10 mouse cellular contexts compared by ENCODE assay signal in genomic region chr7:4138181-4138580, GRCm38 (mm10). TPM values are rescaled to one million over a fixed set of nuclear protein-coding genes. Genes with fewer than 3 reads are reported as not detected.
DNase-seq lines count a peak whose midpoint lies in the region; ATAC-seq and TF ChIP-seq lines count a peak whose summit lies in the region.
"Had no signal": no experiment of that assay in that cellular context is flagged by ENCODE, and none has a peak within 500 bp of the region (broad histone marks: within the 10 kb centered on the region; RNA-seq: fewer than 3 reads in every experiment).

No protein-coding gene starts in this region.

- H3K9me3 ChIP-seq in embryonic facial prominence, embryonic 15.5 days (replicated peaks) = no peaks in the 10 kb centered on the region
- no peaks in the 10 kb centered on the region for H3K9me3 ChIP-seq in intestine, embryonic 15.5 days

- peaks cover 14% of the 10 kb centered on the region for H3K4me1 ChIP-seq in embryonic facial prominence, embryonic 15.5 days
- H3K4me1 ChIP-seq in intestine, embryonic 15.5 days (replicated peaks) = peaks cover 7% of the 10 kb centered on the region; the same call in 1 of the 2 replicates

- TF ChIP-seq CTCF in layer of hippocampus, adult 2 months (conservative IDR thresholded peaks at IDR 0.05) = no peak

- H3K79me2 ChIP-seq in myocyte (ENCODE audit: control insufficient read depth, insufficient read depth) = peaks cover 31% of the 10 kb centered on the region

- peak overlapping the region; percentile 68 for H3K4me2 ChIP-seq in embryonic facial prominence, embryonic 15.5 days (replicated peaks)
- H3K4me2 ChIP-seq in intestine, embryonic 15.5 days (replicated peaks) = peak overlapping the region; percentile 66
- peak overlapping the region; percentile 82 for H3K4me2 ChIP-seq in myocyte (ENCODE audit: low read depth)

- H3K27me3 ChIP-seq in embryonic facial prominence, embryonic 15.5 days = no peaks in the 10 kb centered on the region
- H3K27me3 ChIP-seq in intestine, embryonic 15.5 days (replicated peaks) = no peaks in the 10 kb centered on the region
- no peaks in the 10 kb centered on the region for H3K27me3 ChIP-seq in myocyte (ENCODE audit: control insufficient read depth, insufficient read depth, insufficient read length)

- no peak for DNase-seq in layer of hippocampus, adult 2 months (ENCODE audit: low spot score in 2 of 2)
- no peak for DNase-seq in layer of hippocampus, postnatal 10 days (ENCODE audit: low spot score in 2 of 2)
- no peak for DNase-seq in adrenal gland, postnatal 14 days
- DNase-seq in cerebellum, postnatal 4 days (ENCODE audit: low spot score in 2 of 2) = no peak
- no peak for DNase-seq in thymus, postnatal 10 days (ENCODE audit: low spot score in 2 of 2)
- DNase-seq: lung, postnatal 14 days had no signal

- peaks cover 47% of the 10 kb centered on the region for H3K36me3 ChIP-seq in embryonic facial prominence, embryonic 15.5 days
- H3K36me3 ChIP-seq in intestine, embryonic 15.5 days = peaks cover 36% of the 10 kb centered on the region
- peaks cover 29% of the 10 kb centered on the region for H3K36me3 ChIP-seq in myocyte (ENCODE audit: control insufficient read depth, insufficient read depth)

- peak overlapping the region; percentile 99 for H3K4me3 ChIP-seq in layer of hippocampus, adult 2 months
- peak overlapping the region; percentile 96 for H3K4me3 ChIP-seq in embryonic facial prominence, embryonic 15.5 days (replicated peaks)
- peak overlapping the region; percentile 61 for H3K4me3 ChIP-seq in intestine, embryonic 15.5 days (replicated peaks)
- H3K4me3 ChIP-seq in myocyte = peak overlapping the region; percentile 73

- WGBS in embryonic facial prominence, embryonic 15.5 days = 78% methylated on average over 2 of the region's 2 CpGs
- 84% methylated on average over 2 of the region's 2 CpGs for WGBS in intestine, embryonic 15.5 days

- H3K9ac ChIP-seq in embryonic facial prominence, embryonic 15.5 days = peak overlapping the region; percentile 4; the same call in 1 of the 2 replicates
- H3K9ac ChIP-seq in intestine, embryonic 15.5 days = peak overlapping the region; percentile 68; the same call in 1 of the 2 replicates

- TF ChIP-seq POLR2A in myocyte (IDR thresholded peaks at IDR 0.05; ENCODE audit: insufficient read length, low read depth) = no peak

- H3ac ChIP-seq in myocyte (ENCODE audit: control insufficient read depth, insufficient read length) = no peak overlapping the region

- ATAC-seq in embryonic facial prominence, embryonic 15.5 days (ENCODE audit: insufficient number of reproducible peaks, low FRiP score, low TSS enrichment, low read depth) = no peak
- no peak for ATAC-seq in intestine, embryonic 15.5 days

- H3K27ac ChIP-seq in layer of hippocampus, adult 2 months = peak overlapping the region; percentile 98
- 0 out of 2 replicates have a peak overlapping the region, but pooled peaks have one; percentile 97 for H3K27ac ChIP-seq in embryonic facial prominence, embryonic 15.5 days (replicated peaks)
- H3K27ac ChIP-seq in intestine, embryonic 15.5 days = no peak overlapping the region

TF ChIP-seq in myocyte, 11 proteins besides CTCF, POLR2A, EP300 and RAD21:
- TF ChIP-seq CEBPB (IDR thresholded peaks at IDR 0.05; ENCODE audit: insufficient read depth, poor library complexity, severe bottlenecking) = no peak
- TF ChIP-seq MYOD1 (IDR thresholded peaks at IDR 0.05; ENCODE audit: control insufficient read depth in 1 of 3, insufficient read length in 2 of 3, low read depth in 2 of 3) = no peak
- no peak for TF ChIP-seq TCF12 (IDR thresholded peaks at IDR 0.05; ENCODE audit: insufficient read depth, poor library complexity, severe bottlenecking)
- no peak for TF ChIP-seq E2F4 (IDR thresholded peaks at IDR 0.05; ENCODE audit: insufficient read depth)
- TF ChIP-seq SRF (IDR thresholded peaks at IDR 0.05; ENCODE audit: control insufficient read depth, insufficient read length, low read depth) = no peak
- TF ChIP-seq MAX (IDR thresholded peaks at IDR 0.05; ENCODE audit: low read depth) = no peak
- no peak for TF ChIP-seq POLR2AphosphoS2 (IDR thresholded peaks at IDR 0.05; ENCODE audit: insufficient read length, low read depth)
- no peak for TF ChIP-seq MYOG (IDR thresholded peaks at IDR 0.05; ENCODE audit: control insufficient read depth in 1 of 3, insufficient read depth in 1 of 3, insufficient read length in 2 of 3, low read depth in 2 of 3)
- no peak for TF ChIP-seq REST (IDR thresholded peaks at IDR 0.05; ENCODE audit: insufficient read depth, insufficient read length)
- TF ChIP-seq TCF3 (IDR thresholded peaks at IDR 0.05; ENCODE audit: insufficient read length, low read depth) = no peak
- no peak for TF ChIP-seq USF1 (IDR thresholded peaks at IDR 0.05; ENCODE audit: low read depth)
TF ChIP-seq in myocyte: peak in this region for 0.

RNA-seq across cellular contexts. Expression of gene Leng8, which starts 1.3 kb away (rescaled TPM):
- total RNA-seq in layer of hippocampus, adult 2 months (2021) = 100 to 1,000 TPM; 189 to 218 TPM
- 100 to 1,000 TPM; 164 to 177 TPM for total RNA-seq in layer of hippocampus, postnatal 10 days (2021)
- polyA plus RNA-seq in embryonic facial prominence, embryonic 15.5 days (2015; fragmentation: Nextera tagmentation; extraction: Ambion mirVana) = 64.4 and 82.2 TPM in 2 replicates
- polyA plus RNA-seq in intestine, embryonic 15.5 days (2015; fragmentation: Nextera tagmentation; extraction: Ambion mirVana) = 46.3 and 49.2 TPM in 2 replicates
- 33.3 TPM for polyA plus RNA-seq in myocyte (2012; fragmentation: generic; extraction: Trizol)
- total RNA-seq in adrenal gland, postnatal 14 days (2021) = 97.9 and 129 TPM in 2 replicates

RNA-seq across cellular contexts. Expression of gene Leng9, which starts 12.0 kb away (rescaled TPM):
- 1 to 10 TPM; 5.6 to 6.6 TPM for total RNA-seq in layer of hippocampus, adult 2 months (2021)
- 1 to 10 TPM; 4.2 to 5.0 TPM for total RNA-seq in layer of hippocampus, postnatal 10 days (2021)
- polyA plus RNA-seq in embryonic facial prominence, embryonic 15.5 days (2015; fragmentation: Nextera tagmentation; extraction: Ambion mirVana) = 5.8 and 6.1 TPM in 2 replicates
- polyA plus RNA-seq in intestine, embryonic 15.5 days (2015; fragmentation: Nextera tagmentation; extraction: Ambion mirVana) = 4.5 and 4.9 TPM in 2 replicates
- 3.2 TPM for polyA plus RNA-seq in myocyte (2012; fragmentation: generic; extraction: Trizol)
- total RNA-seq in adrenal gland, postnatal 14 days (2021) = 8.7 and 11.8 TPM in 2 replicates

RNA-seq across cellular contexts. Expression of gene Ttyh1, which starts 19.0 kb away (rescaled TPM):
- total RNA-seq in layer of hippocampus, adult 2 months (2021) = 100 to 1,000 TPM; 526 to 562 TPM
- 100 to 1,000 TPM; 610 to 702 TPM for total RNA-seq in layer of hippocampus, postnatal 10 days (2021)
- polyA plus RNA-seq in embryonic facial prominence, embryonic 15.5 days (2015; fragmentation: Nextera tagmentation; extraction: Ambion mirVana) = 6.2 and 6.7 TPM in 2 replicates
- 7.1 and 9.7 TPM in 2 replicates for polyA plus RNA-seq in intestine, embryonic 15.5 days (2015; fragmentation: Nextera tagmentation; extraction: Ambion mirVana)
- 0.10 TPM for polyA plus RNA-seq in myocyte (2012; fragmentation: generic; extraction: Trizol)
- total RNA-seq in adrenal gland, postnatal 14 days (2021) = 5.2 and 5.6 TPM in 2 replicates
- total RNA-seq: common myeloid progenitor, adult 5-6 weeks had no signal

RNA-seq across cellular contexts. Expression of gene Cdc42ep5, which starts 26.5 kb away (rescaled TPM):
- total RNA-seq in layer of hippocampus, adult 2 months (2021) = 1 to 10 TPM; 1.1 to 1.7 TPM
- total RNA-seq in layer of hippocampus, postnatal 10 days (2021) = 1 to 10 TPM; 1.7 to 2.6 TPM
- polyA plus RNA-seq in embryonic facial prominence, embryonic 15.5 days (2015; fragmentation: Nextera tagmentation; extraction: Ambion mirVana) = 63.2 and 65.0 TPM in 2 replicates
- 66.3 and 68.6 TPM in 2 replicates for polyA plus RNA-seq in intestine, embryonic 15.5 days (2015; fragmentation: Nextera tagmentation; extraction: Ambion mirVana)
- polyA plus RNA-seq in myocyte (2012; fragmentation: generic; extraction: Trizol) = 26.5 TPM
- 27.8 and 29.7 TPM in 2 replicates for total RNA-seq in adrenal gland, postnatal 14 days (2021)

Comparison
In these comparisons a context has a peak if more than half of its experiments do, and no peak if none do; other contexts are left out.
1. RNA of gene Ttyh1, which starts 19.0 kb away (total RNA-seq): 610 to 702 TPM in layer of hippocampus, postnatal 10 days and 526 to 562 TPM in layer of hippocampus, adult 2 months; 5.2 to 5.6 TPM in adrenal gland, postnatal 14 days; every median in the first group is over 10 times any median in the second.
2. Peak in every context shown above with its lines, with median percentiles within 50 percentile points of each other: H3K4me3 ChIP-seq and H3K4me2 ChIP-seq.